Mouse (Mus musculus) layer of hippocampus, postnatal 10 days (tissue): Measurements from ENCODE around the gene Htatip2. TPM values are rescaled to one million over a fixed set of nuclear protein-coding genes. Genes with fewer than 3 reads are reported as not detected.
A peak's percentile ranks its signal among the peaks of the same experiment; 100 is the strongest.

Experiments
- DNase-seq, 2 experiments: peaks; one replicate each; pipeline ENCODE4 v3.0.0; 2021; ENCODE audit warnings: low spot score in 2 of 2
- long read RNA-seq: library from polyadenylated mRNA; stranded (forward); transcript quantifications from one replicate; pipeline ENCODE4 v2.0.0, GENCODE M21; 2023
- total RNA-seq, 2 experiments: library from RNA; stranded (reverse); gene quantifications; 2 replicates each; pipeline ENCODE4 v1.2.3; 2021

Htatip2 gene
- total RNA-seq = 1 to 10 TPM; 6.5 to 8.7 TPM
- long read RNA-seq, partial matches to known transcripts = 3 of 9 reads
- long read RNA-seq, other reads (novel, unspliced or antisense) = 5 of 9 reads

DNA sequence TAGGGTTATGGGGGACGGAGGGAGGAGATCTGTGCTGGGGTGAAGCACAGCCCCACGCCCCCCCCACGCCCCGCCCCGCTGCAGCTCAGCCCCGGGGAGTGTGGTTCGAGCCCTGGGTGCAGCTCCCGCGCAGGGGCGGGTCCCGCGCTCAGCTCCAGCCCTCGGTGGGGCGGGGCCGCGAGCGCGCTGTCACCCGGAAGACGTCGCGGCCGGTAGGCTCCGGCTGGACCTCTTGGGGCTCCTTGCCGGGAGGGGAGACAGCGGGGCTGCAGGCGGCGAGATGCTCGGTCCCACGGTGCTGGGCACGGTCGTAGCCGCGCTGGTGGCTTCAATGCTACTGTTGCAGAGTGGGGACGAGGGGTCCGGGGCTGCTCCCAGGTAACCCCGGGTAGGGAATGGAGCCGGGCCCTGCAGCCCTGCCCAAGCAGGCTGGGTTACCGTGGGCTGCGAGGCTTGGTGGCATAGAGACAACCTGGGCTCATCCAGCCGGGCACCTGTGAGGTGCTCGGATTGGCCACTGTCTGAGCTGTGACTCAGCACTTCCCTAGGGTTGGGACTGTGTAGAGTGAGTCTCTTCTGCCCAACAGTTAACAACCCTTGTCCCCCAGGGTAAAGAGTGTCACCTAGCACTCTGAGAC is at the start of gene Htatip2:
Htatip2 (plus strand) TSS at position 182 of the 638 bp plus-strand sequence.
- DNase-seq = peak; percentile 24 to 42

DNA sequence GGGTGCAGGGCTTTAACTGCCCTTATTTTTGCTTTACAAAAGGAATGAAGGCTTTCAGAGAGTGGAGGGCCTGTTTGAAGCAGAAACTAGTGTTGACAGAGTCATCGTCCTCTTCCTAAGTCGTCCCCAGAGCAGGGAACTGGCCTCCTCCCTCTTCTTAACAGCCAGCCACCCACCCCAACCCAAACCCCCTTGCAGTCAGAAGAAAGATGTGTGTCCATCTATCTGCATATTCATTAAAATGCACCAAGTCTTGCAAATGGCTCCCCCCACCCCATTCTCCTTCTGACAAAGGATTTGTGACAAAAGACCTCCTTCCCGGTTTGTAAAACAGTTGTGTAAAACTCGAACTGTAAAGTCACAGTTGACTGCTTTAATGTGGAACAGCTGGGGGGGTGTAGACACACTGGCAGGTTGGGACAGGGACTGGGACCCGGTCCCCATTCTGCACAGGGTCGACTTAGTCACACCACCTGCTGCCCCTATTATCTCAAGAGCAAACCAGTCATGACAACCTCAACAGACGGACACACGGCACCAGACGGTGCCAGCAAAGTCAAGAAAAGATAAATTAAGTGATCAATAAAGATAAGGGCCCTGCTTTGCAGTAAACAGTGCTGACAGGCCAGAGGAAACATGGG is 49.4 kb upstream of the Htatip2 start:
- no peak for DNase-seq

DNA sequence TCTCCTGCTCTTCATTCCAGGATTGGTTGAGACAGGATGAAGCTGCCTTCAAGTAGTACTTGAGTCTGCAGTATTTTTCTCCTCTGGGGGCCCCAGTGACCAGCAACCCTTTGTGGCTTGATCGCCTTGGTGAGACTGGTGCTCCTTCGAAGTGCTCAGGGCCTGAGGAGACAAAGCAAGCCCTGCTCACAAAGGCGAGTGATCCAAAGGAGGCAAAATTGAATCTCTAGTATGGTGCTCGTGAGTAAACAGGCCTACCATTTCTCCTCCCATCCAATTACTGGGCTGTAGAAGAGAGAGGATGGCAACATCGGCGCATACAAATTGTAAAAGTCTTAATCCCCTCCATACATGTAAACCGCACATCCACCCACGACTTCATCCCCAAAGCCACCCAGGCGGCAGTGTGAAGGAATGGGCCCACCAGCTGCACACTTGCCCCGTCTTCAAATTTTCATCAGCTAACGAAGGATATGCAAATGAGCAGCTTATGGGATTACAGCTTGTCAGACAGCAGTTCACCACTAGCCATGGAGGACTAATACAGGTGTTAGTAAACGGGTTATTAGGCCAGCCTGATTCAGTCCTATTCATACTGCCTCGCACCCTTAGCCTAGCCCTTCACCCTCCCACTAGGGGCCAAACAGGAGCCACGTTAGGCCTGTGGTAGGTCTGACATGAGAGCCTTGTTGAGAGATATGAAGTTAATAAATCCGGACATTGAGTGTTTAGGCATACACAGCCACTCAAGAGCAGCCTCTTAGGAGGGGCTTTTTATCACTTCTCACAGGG is 40.8 kb upstream of the Htatip2 start:
- DNase-seq = no peak

DNA sequence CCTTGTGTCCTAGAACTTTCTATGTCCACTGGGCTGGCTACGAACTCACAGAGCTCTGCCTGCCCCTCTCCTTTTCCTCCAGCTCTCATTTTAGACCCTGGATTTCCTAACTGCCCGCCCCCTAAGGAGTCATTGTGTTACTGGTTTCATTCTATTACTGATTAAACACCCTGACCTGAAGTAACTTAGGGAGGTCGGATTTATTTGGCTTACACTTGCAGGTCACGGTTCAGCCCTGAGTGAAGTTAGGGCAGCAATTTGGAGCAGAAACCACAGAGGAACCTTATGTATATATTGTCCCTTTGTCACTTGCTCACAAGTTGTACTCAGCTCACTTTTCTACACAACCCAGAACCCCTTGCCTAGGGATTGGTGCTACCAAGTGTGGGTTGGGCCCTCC is 24.6 kb upstream of the Htatip2 start:
- DNase-seq = no peak

DNA sequence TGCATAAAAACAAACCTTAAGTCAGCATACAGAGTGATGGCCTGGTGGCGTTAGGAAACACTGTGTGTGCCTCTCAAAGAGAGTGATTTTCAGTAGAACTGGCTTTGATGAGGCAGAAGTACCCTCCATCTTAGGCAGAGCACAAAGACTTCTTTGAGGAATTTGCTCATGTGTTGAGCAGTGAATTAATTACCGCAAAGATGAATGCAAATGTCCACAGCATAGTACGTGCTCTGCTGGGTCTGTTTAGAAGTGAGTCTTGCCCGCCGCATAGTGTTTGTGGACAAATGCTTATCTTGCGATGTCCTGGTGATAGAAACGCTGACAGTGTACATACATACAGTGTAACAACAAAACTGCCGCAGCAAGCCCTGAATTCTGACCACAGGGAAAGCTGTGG is 19.5 kb upstream of the Htatip2 start:
- no peak for DNase-seq

DNA sequence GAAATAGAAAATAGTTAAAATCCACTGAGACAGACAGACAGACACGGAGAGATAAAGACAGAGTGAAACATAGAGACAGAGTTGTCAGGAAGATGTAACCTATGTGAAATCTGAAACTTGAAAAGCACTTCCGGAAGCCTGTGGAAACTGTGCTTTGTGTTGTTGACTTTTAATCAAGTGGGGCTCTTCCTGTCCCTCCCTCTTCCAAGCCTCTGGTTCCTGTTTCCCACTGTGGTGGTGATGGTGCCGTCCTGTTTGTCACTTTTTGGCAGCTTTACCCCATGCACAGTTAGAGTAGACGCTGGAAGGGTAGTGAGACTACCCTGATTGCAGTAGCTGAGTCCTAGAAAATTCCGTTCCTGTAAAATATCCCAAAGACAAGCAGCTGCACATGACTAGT is 17.4 kb upstream of the Htatip2 start:
- DNase-seq = no peak

DNA sequence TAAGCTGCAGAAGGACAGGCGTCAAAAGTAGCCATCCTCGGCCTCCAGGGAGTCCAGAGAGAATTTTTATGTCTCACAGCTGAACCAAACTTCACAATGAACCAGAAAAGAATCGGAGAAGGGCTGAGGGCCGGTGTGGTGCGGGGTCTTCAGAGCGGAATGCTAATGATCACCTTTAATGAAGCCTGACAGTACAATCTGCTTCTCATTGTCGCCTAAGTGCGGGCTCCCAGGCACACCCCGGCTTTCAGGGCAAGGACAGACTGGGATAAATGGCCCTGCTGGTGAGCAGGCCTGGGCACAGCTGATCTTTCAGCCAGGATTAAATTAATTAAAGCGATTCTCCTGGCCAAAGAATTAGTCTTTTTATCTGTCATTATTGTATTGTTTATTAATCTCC is 17.0 kb upstream of the Htatip2 start:
- no peak for DNase-seq

DNA sequence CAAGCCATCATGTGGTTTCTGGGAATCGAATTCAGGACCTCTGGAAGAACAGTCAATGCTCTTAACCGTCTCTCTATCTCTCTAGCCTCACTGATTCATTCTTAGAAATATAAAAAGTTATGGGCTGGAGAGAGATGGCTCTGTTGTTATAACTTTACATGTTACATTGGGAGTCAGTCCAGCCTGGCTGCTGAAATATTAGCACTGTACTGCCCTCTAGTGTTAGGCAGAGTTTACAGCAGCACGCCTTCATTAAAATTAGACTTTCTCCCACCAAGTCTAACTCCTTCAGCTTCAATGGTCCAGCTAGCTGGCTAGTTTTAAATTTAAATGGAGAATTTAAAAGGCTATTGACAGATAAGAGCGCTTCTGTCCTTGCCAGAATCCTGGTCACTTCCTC is 7.8 kb upstream of the Htatip2 start:
- DNase-seq = peak; percentile 40 to 49

DNA sequence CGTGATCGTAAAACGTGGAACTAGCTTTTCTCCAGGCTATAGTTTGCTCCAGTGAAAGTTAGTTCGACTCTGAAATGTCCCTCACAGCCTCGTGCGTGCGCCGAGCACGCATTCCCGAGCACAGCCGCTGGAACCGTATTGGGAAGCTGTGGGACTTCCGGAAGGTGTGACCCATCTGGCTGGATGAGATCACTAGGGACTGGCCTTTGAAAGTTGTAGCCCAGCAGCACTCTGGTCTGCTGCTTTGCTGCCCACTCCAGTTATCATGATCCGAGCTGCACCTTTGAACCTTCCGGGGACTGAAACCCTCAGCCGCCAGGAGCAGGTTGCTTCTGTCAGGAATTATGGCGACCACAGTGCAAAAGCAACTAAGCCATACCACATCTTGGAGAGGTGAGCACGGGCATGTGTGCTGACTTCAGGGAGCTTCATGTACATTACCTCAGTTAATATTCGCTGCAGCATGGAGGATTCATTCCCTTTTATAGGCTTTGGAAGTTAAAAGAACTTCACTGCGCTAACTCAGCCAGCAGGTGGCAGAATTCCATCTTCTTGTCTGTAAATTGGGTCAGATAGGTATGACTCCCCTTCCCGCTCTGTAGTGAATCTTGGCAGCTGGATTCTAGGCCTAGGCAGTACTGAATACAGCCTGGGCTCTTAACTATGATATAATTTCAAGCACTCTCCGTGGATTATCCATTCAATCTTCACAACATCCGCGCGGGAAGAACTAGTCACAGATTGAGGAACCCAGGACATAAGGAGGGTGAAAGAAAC is 6.0 kb upstream of the Htatip2 start:
- DNase-seq = peak; percentile 49 to 61

DNA sequence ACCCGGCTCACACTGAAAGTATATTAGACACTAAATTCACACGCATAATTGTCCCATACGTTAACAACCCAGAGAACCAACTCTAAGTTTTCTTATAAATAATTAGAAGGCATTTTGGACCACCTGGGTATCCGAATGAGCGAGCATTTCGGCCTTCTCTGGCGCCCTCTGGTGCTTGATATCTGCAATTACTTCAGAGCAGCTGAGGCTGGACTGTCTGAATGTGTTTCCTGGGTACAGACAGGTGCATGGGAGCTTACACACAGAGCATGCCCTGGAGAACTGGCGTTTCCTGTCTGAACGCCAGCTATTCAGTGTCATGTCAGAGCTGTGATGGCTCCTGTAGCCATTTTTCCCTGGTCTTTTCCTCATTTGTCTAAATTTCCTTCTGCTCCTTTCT is 4.1 kb upstream of the Htatip2 start:
- peak; percentile 61 to 74 for DNase-seq

DNA sequence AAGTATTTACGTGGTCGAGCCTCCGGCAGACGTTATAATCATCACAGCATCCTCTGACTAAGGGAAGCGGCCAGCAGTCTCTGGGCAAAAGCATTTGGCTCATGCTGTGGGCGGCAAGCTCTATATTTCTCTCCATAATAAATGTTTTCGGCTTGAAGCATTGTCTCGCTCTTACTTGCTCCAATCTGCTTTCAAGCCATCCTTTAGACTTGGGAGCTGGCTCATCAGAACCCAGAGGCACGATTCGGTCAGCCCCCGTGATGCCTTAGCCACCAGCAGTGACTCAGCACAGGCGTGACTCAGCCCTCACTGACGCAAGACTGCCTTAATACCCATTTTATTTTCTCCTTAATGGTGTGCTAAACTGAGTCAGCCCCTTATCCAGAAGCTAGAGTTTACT is 3.7 kb downstream of the Htatip2 start:
- no peak for DNase-seq

DNA sequence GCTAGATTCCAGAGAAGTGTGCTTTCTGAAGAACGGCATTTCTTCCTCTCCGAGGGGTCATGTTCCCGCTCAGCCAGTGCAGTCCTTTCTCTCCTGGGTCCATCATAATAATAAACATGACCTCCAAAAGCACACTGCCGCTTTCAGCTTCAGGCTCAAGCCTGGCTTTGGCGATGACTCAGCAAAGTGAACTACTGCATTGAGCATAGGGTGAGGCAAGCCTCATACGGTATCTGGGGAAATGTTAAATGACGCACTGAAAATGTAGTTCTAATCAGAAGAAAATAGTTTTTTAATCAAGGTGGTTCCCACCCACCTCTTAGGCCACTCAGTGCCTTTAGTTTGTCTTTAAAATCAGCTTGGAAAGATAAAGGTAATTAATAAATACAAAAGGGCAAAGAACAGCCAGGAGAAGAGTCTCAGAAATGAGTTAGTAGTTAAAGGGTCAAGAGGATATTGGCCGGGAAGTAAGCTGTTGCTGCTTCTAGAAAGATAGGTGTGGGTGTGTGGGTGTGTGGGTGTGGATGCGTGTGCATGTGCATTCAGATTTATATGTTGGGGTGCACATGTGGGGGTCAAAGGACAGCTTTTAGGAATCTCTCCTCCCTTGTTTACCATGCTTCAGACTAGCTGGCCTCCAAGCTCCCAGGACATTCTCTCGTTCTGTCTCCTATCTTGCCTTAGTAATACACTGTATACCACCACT is 5.2 kb downstream of the Htatip2 start:
- no peak for DNase-seq

DNA sequence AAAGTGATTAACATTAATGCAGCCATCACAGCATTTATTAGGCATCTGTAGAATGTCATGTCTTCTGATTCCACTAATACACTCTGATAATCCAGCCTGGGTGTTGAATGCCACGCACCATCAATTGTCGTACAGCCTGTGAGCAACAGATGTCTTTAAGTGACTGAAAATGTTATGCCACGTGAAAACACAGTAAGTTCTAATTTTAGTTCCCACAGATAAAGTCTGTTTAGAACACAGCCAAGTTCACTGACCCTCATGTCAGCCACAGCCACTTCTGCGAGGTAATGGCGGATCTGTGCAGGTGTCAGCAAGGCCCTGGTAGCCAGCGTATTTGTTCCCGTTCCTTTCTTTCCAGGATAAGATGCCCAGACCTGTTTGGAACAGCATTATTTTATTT is 7.3 kb downstream of the Htatip2 start:
- no peak for DNase-seq

DNA sequence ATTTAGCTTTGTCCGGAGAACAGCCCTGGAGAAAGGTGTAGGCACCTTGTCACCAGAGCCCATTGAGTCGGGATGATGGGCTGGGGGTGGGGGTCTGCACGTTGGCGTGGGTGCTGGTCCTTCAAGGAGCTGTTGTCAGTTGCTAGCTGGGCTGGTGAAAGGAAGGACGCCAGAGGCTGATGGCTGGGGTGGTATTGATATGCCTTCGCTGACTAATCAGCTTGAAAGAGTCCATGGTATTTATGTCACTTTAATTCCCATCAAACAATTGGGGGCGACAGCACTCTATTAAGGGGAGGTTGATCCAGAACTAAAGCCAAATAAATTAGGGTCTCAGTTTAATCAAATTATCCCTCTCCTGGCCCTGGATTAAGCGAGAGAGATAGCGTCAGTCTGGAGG is 9.6 kb downstream of the Htatip2 start:
- DNase-seq = no peak

DNA sequence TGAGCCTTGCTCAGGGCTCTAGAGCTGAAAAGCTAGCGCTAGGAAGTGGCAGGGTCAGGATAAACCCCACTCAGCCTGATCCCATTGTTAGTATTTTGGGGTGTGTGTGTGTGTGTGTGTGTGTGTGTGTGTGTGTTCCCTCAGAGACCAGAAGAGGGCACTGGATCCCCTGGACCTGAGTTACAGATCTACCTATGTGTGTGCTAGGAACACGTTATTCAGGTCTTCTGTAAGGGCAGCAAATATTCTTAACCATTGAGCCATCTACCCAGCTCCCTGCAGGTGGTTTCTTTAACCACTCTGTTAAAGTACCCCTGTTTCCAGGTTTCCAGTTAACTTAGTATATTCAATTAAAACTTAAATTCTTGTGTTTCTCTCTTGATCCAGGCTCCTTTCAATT is 15.5 kb downstream of the Htatip2 start:
- DNase-seq = no peak

DNA sequence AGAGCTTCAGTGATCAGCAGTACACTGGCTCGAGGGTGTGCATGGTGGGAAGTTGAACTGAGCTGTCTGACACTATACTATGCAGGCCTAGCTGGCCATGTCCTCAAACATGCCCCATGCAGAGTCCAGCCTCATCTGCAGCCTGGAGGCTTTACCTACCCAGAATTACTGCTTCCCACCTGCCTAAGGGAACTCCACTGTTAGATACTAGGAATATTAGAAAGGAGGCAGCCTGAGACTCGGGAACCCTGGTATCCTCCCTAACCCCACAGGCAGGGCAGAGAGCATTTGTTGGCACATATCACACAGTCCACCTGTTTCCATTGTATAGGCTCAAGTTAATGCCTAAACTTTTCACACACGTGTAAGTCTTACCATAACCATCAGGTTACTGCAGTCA is 18.7 kb downstream of the Htatip2 start:
- no peak for DNase-seq

DNA sequence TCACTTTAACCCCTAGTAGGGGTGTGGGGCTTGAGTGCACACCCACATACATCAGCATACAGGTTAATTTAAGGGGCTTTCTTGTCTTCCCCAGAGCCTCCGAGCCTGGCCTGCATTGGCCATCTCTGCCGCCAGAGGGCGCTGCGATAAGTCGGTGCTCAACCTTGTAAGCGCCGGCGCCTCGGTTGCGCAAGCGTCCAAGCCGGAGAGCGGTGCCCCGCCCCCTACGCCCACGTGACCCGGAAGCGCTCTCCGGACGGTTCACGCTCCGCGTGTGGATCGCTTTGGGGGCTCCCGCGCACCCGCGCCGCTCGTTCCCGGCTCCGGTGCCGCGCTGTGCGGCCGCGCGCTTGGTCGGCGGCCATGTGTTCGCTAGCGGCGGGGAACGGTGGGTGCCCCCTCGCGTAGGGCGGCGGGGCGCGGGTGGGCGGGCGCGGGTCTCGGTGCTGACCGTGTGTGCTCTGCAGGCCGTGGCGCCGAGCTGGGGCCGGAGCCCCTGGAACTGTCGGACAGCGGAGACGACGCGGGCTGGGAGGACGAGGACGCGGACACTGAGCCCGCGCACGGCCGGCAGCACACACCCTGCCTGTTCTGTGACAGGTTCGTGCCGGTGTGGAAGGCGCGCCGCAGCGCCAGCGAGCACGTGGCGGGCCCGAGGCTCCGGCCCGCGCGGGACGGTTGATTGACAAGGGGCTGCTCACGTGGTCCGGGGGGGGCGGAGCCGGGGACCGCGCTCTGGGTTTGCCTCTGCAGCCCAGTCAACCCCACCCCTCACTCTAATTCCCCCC is 19.4 kb downstream of the Htatip2 start, which contains the start of gene Prmt3:
Prmt3 (plus strand) TSS at position 233 of the 788 bp plus-strand sequence.
- DNase-seq = peak; percentile 99

DNA sequence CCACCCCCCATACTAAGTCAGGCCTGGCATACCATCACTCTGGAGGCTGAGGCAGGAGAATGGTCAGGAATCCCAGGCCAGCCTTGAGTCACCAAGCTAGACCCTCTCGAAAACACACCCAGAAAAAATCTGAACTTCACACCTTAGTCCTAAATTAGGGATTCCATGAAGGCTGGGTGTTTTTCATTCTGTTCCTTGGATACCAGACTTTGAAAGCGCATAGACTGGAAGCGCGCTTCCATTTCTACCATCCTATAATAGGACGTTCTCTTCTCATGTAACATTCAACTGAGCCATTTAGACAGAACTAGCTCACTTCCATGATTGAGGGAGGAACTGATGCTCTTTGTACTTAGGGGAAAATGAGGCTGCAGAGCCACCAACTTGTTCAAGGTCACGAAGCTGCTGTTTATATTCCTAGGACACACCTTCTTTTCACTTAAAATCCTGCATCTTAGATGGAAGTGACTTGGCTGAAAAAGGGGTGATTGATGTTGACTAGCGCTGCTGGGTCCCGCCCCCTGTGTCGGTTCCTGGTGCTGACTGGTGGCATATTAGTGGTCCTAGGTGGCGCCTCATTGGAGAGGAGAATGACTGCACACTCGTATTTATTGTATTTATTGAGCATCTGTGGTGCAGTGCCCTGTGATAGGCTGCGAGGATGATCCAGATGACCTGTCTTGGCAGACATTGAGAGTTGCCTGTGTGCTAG is 20.1 kb downstream of the Htatip2 start:
- peak; percentile 24 to 40 for DNase-seq

DNA sequence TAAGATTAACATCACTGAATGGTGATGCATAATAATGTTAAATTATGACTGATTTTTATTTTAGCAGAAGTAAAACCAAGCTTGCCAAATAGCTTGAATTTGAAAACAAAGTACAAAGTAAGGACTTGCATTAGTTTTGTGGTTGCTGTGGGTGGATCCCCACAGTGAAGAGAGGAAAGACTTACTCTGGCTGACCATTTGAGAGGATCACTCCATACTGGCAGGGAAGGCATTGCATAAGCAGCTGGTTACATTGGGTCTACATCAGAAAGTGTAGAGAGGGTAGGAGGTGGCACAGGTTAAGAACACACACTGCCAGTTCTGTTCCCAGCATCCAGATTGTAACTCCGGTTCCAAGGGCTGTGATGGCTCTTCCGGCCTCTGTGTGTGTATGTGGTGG is 24.1 kb downstream of the Htatip2 start:
- DNase-seq = no peak
